8 mouse cellular contexts compared by ENCODE assay signal in the genomic region with DNA sequence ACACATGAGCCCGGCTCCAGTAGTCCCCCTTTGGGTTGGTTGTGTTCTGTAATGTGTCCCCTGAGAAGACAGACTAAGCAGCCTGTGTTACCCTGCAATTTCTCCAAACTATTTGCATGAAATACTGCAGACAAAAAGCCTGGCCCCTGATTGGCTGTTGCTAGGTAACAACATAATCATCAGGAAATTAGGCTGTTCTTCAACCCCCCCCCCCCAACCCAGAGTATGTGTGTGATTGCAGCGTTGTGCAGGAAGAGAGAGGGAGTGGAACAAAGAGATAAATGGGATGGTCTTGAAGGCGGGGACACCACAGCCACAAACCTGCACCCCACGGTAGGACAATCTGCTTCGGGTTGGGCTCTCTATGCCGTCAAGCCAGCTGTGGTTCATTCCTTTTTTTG. TPM values are rescaled to one million over a fixed set of nuclear protein-coding genes. Genes with fewer than 3 reads are reported as not detected.
DNase-seq lines count a peak whose midpoint lies in the region; ATAC-seq lines count a peak whose summit lies in the region.

No protein-coding gene starts in this region.

- WGBS in neural tube, embryonic 11.5 days, result 27% methylated on average over 6 of the region's 6 CpGs
- WGBS in embryonic facial prominence, embryonic 10.5 days, result 65% methylated on average over 6 of the region's 6 CpGs
- 16% methylated on average over 6 of the region's 6 CpGs for WGBS in neural tube, embryonic 15.5 days
- 56% methylated on average over 6 of the region's 6 CpGs for WGBS in heart, embryonic 12.5 days
- WGBS in kidney, embryonic 14.5 days, result 41% methylated on average over 6 of the region's 6 CpGs

- peak overlapping the region; percentile 26; the same call in 1 of the 2 replicates for H3K4me2 ChIP-seq in neural tube, embryonic 11.5 days (ENCODE audit: low read depth)
- H3K4me2 ChIP-seq in neural tube, embryonic 15.5 days, result peak overlapping the region; percentile 50
- no peak overlapping the region for H3K4me2 ChIP-seq in heart, embryonic 12.5 days
- no peak overlapping the region for H3K4me2 ChIP-seq in kidney, embryonic 14.5 days (replicated peaks; ENCODE audit: low read depth, low read length)

- H3K4me3 ChIP-seq in neural tube, embryonic 11.5 days (ENCODE audit: low read depth, low read length), result no peak overlapping the region
- H3K4me3 ChIP-seq in embryonic facial prominence, embryonic 10.5 days, result peak overlapping the region; percentile 11; the same call in 1 of the 2 replicates
- peak overlapping the region; percentile 30 for H3K4me3 ChIP-seq in neural tube, embryonic 15.5 days (replicated peaks)
- H3K4me3 ChIP-seq in heart, embryonic 12.5 days, result no peak overlapping the region
- no peak overlapping the region for H3K4me3 ChIP-seq in kidney, embryonic 14.5 days (ENCODE audit: low read length)

- peaks cover 46% of the 10 kb centered on the region for H3K4me1 ChIP-seq in neural tube, embryonic 11.5 days (ENCODE audit: control insufficient read depth, insufficient read depth, low read length)
- peaks cover 65% of the 10 kb centered on the region for H3K4me1 ChIP-seq in embryonic facial prominence, embryonic 10.5 days
- H3K4me1 ChIP-seq in neural tube, embryonic 15.5 days, result peaks cover 70% of the 10 kb centered on the region
- peaks cover 15% of the 10 kb centered on the region; the same call in 1 of the 2 replicates for H3K4me1 ChIP-seq in heart, embryonic 12.5 days (replicated peaks)
- H3K4me1 ChIP-seq in kidney, embryonic 14.5 days (ENCODE audit: control insufficient read depth, insufficient read depth, low read length), result peaks cover 45% of the 10 kb centered on the region

- H3K27ac ChIP-seq in neural tube, embryonic 11.5 days (ENCODE audit: low read depth, low read length), result peak overlapping the region; percentile 61; the same call in 1 of the 2 replicates
- peak overlapping the region; percentile 68 for H3K27ac ChIP-seq in embryonic facial prominence, embryonic 10.5 days (replicated peaks)
- peak overlapping the region; percentile 77 for H3K27ac ChIP-seq in neural tube, embryonic 15.5 days (replicated peaks)
- H3K27ac ChIP-seq in heart, embryonic 12.5 days (ENCODE audit: poor library complexity, severe bottlenecking), result no peak overlapping the region
- no peak overlapping the region for H3K27ac ChIP-seq in kidney, embryonic 14.5 days (ENCODE audit: low read depth, low read length)

- H3K36me3 ChIP-seq in neural tube, embryonic 11.5 days (ENCODE audit: control insufficient read depth, insufficient read depth, low read length), result no peaks in the 10 kb centered on the region
- peaks cover 4% of the 10 kb centered on the region; the same call in 1 of the 2 replicates for H3K36me3 ChIP-seq in embryonic facial prominence, embryonic 10.5 days (replicated peaks)
- H3K36me3 ChIP-seq in neural tube, embryonic 15.5 days, result no peaks in the 10 kb centered on the region
- no peaks in the 10 kb centered on the region for H3K36me3 ChIP-seq in heart, embryonic 12.5 days
- H3K36me3 ChIP-seq in kidney, embryonic 14.5 days (ENCODE audit: control insufficient read depth, insufficient read depth, low read length), result no peaks in the 10 kb centered on the region

- H3K9ac ChIP-seq in neural tube, embryonic 11.5 days (ENCODE audit: low read length), result no peak overlapping the region
- no peak overlapping the region for H3K9ac ChIP-seq in neural tube, embryonic 15.5 days (replicated peaks)
- H3K9ac ChIP-seq in heart, embryonic 12.5 days, result no peak overlapping the region
- H3K9ac ChIP-seq in kidney, embryonic 14.5 days (ENCODE audit: low read depth, low read length), result no peak overlapping the region

- H3K9me3 ChIP-seq in neural tube, embryonic 11.5 days (ENCODE audit: control insufficient read depth, low read length), result no peaks in the 10 kb centered on the region
- H3K9me3 ChIP-seq in embryonic facial prominence, embryonic 10.5 days, result 0 out of 2 replicates have a peak, but pooled peaks cover 8% of the 10 kb centered on the region
- H3K9me3 ChIP-seq in neural tube, embryonic 15.5 days (replicated peaks), result no peaks in the 10 kb centered on the region
- peaks cover 6% of the 10 kb centered on the region for H3K9me3 ChIP-seq in heart, embryonic 12.5 days (replicated peaks)
- H3K9me3 ChIP-seq in kidney, embryonic 14.5 days (ENCODE audit: control insufficient read depth, low read length), result no peaks in the 10 kb centered on the region

- peak; percentile 63 for ATAC-seq in neural tube, embryonic 11.5 days (ENCODE audit: insufficient read depth, low FRiP score, low TSS enrichment)
- peak; percentile 79 for ATAC-seq in neural tube, embryonic 15.5 days (ENCODE audit: low FRiP score)
- ATAC-seq in heart, embryonic 12.5 days (ENCODE audit: insufficient number of reproducible peaks, low FRiP score), result no peak
- no peak for ATAC-seq in kidney, embryonic 14.5 days (ENCODE audit: low FRiP score, low TSS enrichment)

- peak; percentile 46 for DNase-seq in neural tube, embryonic 11.5 days (ENCODE audit: low spot score)
- DNase-seq in neural tube, embryonic 10.5 days (ENCODE audit: extremely low spot score, low spot score), result no peak
- DNase-seq in embryonic facial prominence, embryonic 10.5 days (ENCODE audit: low spot score), result peak; percentile 64
- DNase-seq in induced T-regulatory cell, adult 2 months (ENCODE audit: low read depth), result peak; percentile 46
- no peak for DNase-seq in adrenal gland, postnatal 36 days

- no peaks in the 10 kb centered on the region for H3K27me3 ChIP-seq in neural tube, embryonic 11.5 days (ENCODE audit: control insufficient read depth, insufficient read depth, low read length)
- H3K27me3 ChIP-seq in embryonic facial prominence, embryonic 10.5 days (replicated peaks; ENCODE audit: low read depth, poor library complexity, severe bottlenecking), result no peaks in the 10 kb centered on the region
- no peaks in the 10 kb centered on the region for H3K27me3 ChIP-seq in neural tube, embryonic 15.5 days (replicated peaks)
- 0 out of 2 replicates have a peak, but pooled peaks cover 5% of the 10 kb centered on the region for H3K27me3 ChIP-seq in heart, embryonic 12.5 days (replicated peaks)
- no peaks in the 10 kb centered on the region for H3K27me3 ChIP-seq in kidney, embryonic 14.5 days (ENCODE audit: control insufficient read depth, insufficient read depth, low read length)

RNA-seq across cellular contexts. Expression of a gene that starts 34.0 kb away (rescaled TPM):
- 109 and 123 TPM in 2 replicates for polyA plus RNA-seq in neural tube, embryonic 11.5 days (2014; fragmentation: Nextera tagmentation; extraction: Ambion mirVana)
- polyA plus RNA-seq in embryonic facial prominence, embryonic 10.5 days (2016; fragmentation: Nextera tagmentation; extraction: Ambion mirVana), result 69.5 and 84.4 TPM in 2 replicates
- polyA plus RNA-seq in neural tube, embryonic 15.5 days (2015; fragmentation: Nextera tagmentation; extraction: Ambion mirVana), result 47.6 and 54.5 TPM in 2 replicates
- 10 to 100 TPM; 74.8 to 83.2 TPM for total RNA-seq in adrenal gland, postnatal 36 days (2021)
- polyA plus RNA-seq in heart, embryonic 12.5 days (2016; fragmentation: Nextera tagmentation; extraction: Ambion mirVana), result 53.3 and 58.5 TPM in 2 replicates
- 46.6 and 50.2 TPM in 2 replicates for polyA plus RNA-seq in kidney, embryonic 14.5 days (2014; fragmentation: Nextera tagmentation; extraction: Ambion mirVana)

Comparison
In these comparisons a context has a peak if more than half of its experiments do, and no peak if none do; other contexts are left out.
1. DNase-seq: peak in neural tube, embryonic 11.5 days (single experiment), embryonic facial prominence, embryonic 10.5 days (single experiment) and induced T-regulatory cell, adult 2 months (single experiment); none in neural tube, embryonic 10.5 days (single experiment) and adrenal gland, postnatal 36 days (0 of 2).
2. H3K4me3 ChIP-seq: peak in embryonic facial prominence, embryonic 10.5 days (single experiment) and neural tube, embryonic 15.5 days (single experiment); none in neural tube, embryonic 11.5 days (single experiment), heart, embryonic 12.5 days (single experiment) and kidney, embryonic 14.5 days (single experiment).
3. ATAC-seq: peak in neural tube, embryonic 11.5 days (single experiment) and neural tube, embryonic 15.5 days (single experiment); none in heart, embryonic 12.5 days (single experiment) and kidney, embryonic 14.5 days (single experiment).
4. H3K27ac ChIP-seq: peak in neural tube, embryonic 11.5 days (single experiment), embryonic facial prominence, embryonic 10.5 days (single experiment) and neural tube, embryonic 15.5 days (single experiment); none in heart, embryonic 12.5 days (single experiment) and kidney, embryonic 14.5 days (single experiment).
5. H3K4me2 ChIP-seq: peak in neural tube, embryonic 11.5 days (single experiment) and neural tube, embryonic 15.5 days (single experiment); none in heart, embryonic 12.5 days (single experiment) and kidney, embryonic 14.5 days (single experiment).